Mouse (Mus musculus) hindbrain, embryonic 16.5 days (tissue): ENCODE results near the gene Cmc2. TPM values are rescaled to one million over a fixed set of nuclear protein-coding genes. Genes with fewer than 3 reads are reported as not detected.

ENCODE experiments used
- ATAC-seq: fragments of 200-750 bp; cut with Nextera tagmentation; 2 replicates; pipeline ENCODE4 v1.8.0; 2017; ENCODE audit warnings: moderate TSS enrichment, moderate library complexity
- H3K27ac ChIP-seq: fragments of 300-500 bp; sonication (generic); 2 replicates; pipeline ENCODE4 v1.5.1; 2014; ENCODE audit warnings: low read depth, mild to moderate bottlenecking, control low read depth, low read length, moderate library complexity
- H3K27me3 ChIP-seq: fragments of 300-500 bp; sonication (generic); replicated peaks from 2 replicates; pipeline ENCODE4 v1.6.1; 2014; ENCODE audit warnings: low read length; ENCODE audit not compliant: control insufficient read depth, insufficient read depth
- H3K36me3 ChIP-seq: fragments of 300-500 bp; sonication (generic); 2 replicates; pipeline ENCODE4 v1.6.1; 2014; ENCODE audit warnings: mild to moderate bottlenecking, low read length, moderate library complexity, mixed read lengths; ENCODE audit not compliant: control insufficient read depth, insufficient read depth
- H3K4me1 ChIP-seq: fragments of 300-500 bp; sonication (generic); 2 replicates; pipeline ENCODE4 v1.6.1; 2014; ENCODE audit warnings: low read depth, low read length; ENCODE audit not compliant: control insufficient read depth, insufficient read depth
- H3K4me2 ChIP-seq: fragments of 300-500 bp; sonication (generic); 2 replicates; pipeline ENCODE4 v1.6.1; 2014; ENCODE audit warnings: mild to moderate bottlenecking, low read length, control low read depth, moderate library complexity
- H3K4me3 ChIP-seq: fragments of 300-500 bp; sonication (generic); 2 replicates; pipeline ENCODE4 v1.5.1; 2014; ENCODE audit warnings: mild to moderate bottlenecking, low read length, control low read depth, moderate library complexity
- H3K9ac ChIP-seq: fragments of 300-500 bp; sonication (generic); 2 replicates; pipeline ENCODE4 v1.6.1; 2014; ENCODE audit warnings: low read depth, mild to moderate bottlenecking, control low read depth, low read length, moderate library complexity
- H3K9me3 ChIP-seq: fragments of 300-500 bp; sonication (generic); 2 replicates; pipeline ENCODE4 v1.6.1; 2014; ENCODE audit warnings: mild to moderate bottlenecking, low read length, moderate library complexity; ENCODE audit not compliant: control insufficient read depth
- WGBS: fragments of 180-500 bp; shearing (Covaris S2); extraction: QIAGEN DNeasy Blood & Tissue Kit; methylation state at CpG from one replicate; pipeline ENCODE4 v1.1.7; 2014; 5-methylcytosine and 5-hydroxymethylcytosine counted together
- polyA plus RNA-seq: library from polyadenylated mRNA; unstranded; fragments of >200 nt; fragmentation: Nextera tagmentation; extraction: Ambion mirVana; gene quantifications from 2 replicates; pipeline ENCODE4 v1.2.1, GENCODE M21; 2015

Cmc2 gene
- polyA plus RNA-seq, 1 experiment from 2014 or later = 37.2 TPM

- Histone ChIP-seq H3K9ac (no peak overlapping the region), H3K9me3 (no peaks in the 10 kb centered on the region), H3K27ac (no peak overlapping the region), H3K4me2 (no peak overlapping the region), H3K36me3 (no peaks in the 10 kb centered on the region), H3K27me3 (no peaks in the 10 kb centered on the region), H3K4me3 (no peak overlapping the region), H3K4me1 (peaks cover 4% of the 10 kb centered on the region)
- 67% methylated on average over 9 of the region's 9 CpGs for WGBS
- no peak for ATAC-seq
Measured at GRCm38 (mm10) chr8:116867321-116867720, 53.9 kb downstream of the Cmc2 start.

- Histone ChIP-seq H3K4me1 (peaks cover 4% of the 10 kb centered on the region), H3K4me2 (no peak overlapping the region), H3K4me3 (no peak overlapping the region), H3K27me3 (no peaks in the 10 kb centered on the region), H3K9ac (no peak overlapping the region), H3K36me3 (no peaks in the 10 kb centered on the region), H3K27ac (no peak overlapping the region), H3K9me3 (no peaks in the 10 kb centered on the region)
- ATAC-seq = no peak
- whole genome bisulfite sequencing = 65% methylated on average over 13 of the region's 13 CpGs
Measured at GRCm38 (mm10) chr8:116866118-116866903, 54.9 kb downstream of the Cmc2 start.

DNA sequence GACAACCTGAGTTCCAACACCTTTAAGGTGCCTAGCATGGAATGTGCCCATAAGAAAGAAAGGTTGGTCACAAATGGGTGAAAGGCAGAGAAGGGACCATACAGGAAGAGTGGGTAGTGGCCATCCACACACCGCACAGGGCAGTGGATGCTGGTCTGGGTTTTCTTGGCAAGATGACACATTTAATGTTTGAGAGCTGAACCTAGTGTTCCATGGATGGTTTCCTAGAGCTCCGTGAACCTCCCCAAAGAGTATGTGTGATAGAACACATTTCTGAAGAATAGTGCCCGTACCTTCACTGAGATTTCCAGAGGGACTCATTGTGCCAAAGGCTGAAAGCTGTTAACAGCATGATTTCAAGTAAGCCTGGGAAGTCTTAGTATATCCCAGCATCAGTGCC is 56.7 kb downstream of the Cmc2 start:
- Histone ChIP-seq H3K27ac (no peak overlapping the region), H3K9me3 (no peaks in the 10 kb centered on the region), H3K9ac (no peak overlapping the region), H3K27me3 (no peaks in the 10 kb centered on the region), H3K36me3 (no peaks in the 10 kb centered on the region), H3K4me3 (no peak overlapping the region), H3K4me1 (peaks cover 4% of the 10 kb centered on the region), H3K4me2 (no peak overlapping the region)
- WGBS = 81% methylated on average over 3 of the region's 3 CpGs
- ATAC-seq = no peak

DNA sequence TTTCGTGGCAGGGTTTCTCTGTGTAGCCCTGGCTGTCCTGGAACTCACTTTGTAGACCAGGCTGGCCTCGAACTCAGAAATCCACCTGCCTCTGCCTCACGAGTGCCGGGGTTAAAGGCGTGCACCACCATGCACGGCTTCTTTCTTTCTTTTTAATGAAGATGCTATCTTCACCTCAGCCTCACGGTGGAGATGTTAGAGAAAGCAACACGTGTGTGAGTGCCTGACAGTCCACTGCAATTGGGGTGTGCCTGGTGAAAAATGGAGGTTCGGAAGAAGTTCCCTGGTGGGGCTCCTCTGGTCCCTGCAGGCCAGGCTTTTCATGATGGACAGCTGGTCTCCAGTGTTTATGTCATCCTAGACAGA is 57.2 kb downstream of the Cmc2 start:
- Histone ChIP-seq H3K4me1 (peaks cover 4% of the 10 kb centered on the region), H3K9me3 (no peaks in the 10 kb centered on the region), H3K4me3 (no peak overlapping the region), H3K9ac (no peak overlapping the region), H3K36me3 (no peaks in the 10 kb centered on the region), H3K4me2 (no peak overlapping the region), H3K27ac (no peak overlapping the region), H3K27me3 (no peaks in the 10 kb centered on the region)
- no peak for ATAC-seq
- WGBS = 57% methylated on average over 9 of the region's 9 CpGs

- H3K27ac ChIP-seq = peak overlapping the region; percentile 9; the same call in 1 of the 2 replicates
- peak overlapping the region; percentile 65 for H3K4me2 ChIP-seq
- H3K27me3 ChIP-seq = no peaks in the 10 kb centered on the region
- H3K9ac ChIP-seq = peak overlapping the region; percentile 57
- H3K9me3 ChIP-seq = no peaks in the 10 kb centered on the region
- WGBS = 5% methylated on average over 30 of the region's 30 CpGs
- peaks cover 4% of the 10 kb centered on the region for H3K4me1 ChIP-seq
- peak overlapping the region; percentile 37 for H3K4me3 ChIP-seq
- H3K36me3 ChIP-seq = no peaks in the 10 kb centered on the region
- ATAC-seq = peak; percentile 85
Measured at GRCm38 (mm10) chr8:116863357-116864021, 57.8 kb downstream of the Cmc2 start.

DNA sequence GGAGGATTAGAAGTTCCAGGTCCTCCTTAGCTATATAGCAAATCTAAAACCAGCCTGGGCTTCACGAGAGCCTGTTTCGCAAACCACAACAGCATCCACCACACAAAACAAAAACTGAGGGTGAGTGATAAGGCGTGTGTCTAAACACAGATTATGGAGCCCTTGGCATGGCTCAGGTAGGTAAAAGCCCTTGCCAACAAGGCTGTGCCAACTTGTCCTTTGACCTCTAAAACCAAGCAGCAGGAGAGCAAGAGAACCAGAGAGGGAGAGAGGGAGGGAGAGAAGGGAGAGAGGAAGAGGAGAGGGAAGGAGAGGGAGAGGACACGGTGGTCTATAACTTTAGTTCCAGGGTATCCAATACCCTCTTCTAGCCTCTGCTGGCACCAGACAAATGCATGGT is 59.1 kb downstream of the Cmc2 start:
- Histone ChIP-seq H3K36me3 (no peaks in the 10 kb centered on the region), H3K9ac (no peak overlapping the region), H3K27me3 (no peaks in the 10 kb centered on the region), H3K4me1 (peaks cover 4% of the 10 kb centered on the region), H3K4me2 (no peak overlapping the region), H3K4me3 (no peak overlapping the region), H3K9me3 (peaks cover 4% of the 10 kb centered on the region; the same call in 1 of the 2 replicates), H3K27ac (no peak overlapping the region)
- no peak for ATAC-seq
- 83% methylated on average over 4 of the region's 4 CpGs for WGBS

DNA sequence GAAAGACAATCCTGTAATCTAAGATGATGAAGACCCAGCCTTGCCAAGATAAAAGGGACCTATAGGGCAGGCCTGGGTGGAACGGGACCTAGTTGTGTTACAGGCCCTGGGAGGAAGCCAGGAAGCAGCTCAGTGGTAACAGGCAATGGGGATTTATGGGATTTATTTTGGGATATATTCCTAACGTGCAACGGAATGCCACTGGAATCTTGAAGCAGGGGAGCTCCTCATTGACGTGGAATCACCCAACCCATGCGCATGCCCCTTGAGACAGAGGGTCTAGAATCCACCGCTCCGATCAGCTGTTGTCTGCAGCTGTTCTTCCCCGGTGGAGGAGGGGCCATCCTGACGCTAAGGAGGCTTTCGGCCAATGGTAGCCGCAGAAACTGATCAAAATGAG is 69.2 kb downstream of the Cmc2 start:
- no peaks in the 10 kb centered on the region for H3K36me3 ChIP-seq
- no peaks in the 10 kb centered on the region for H3K27me3 ChIP-seq
- 87% methylated on average over 11 of the region's 11 CpGs for whole genome bisulfite sequencing
- no peak for ATAC-seq
- no peak overlapping the region for H3K9ac ChIP-seq
- no peak overlapping the region for H3K27ac ChIP-seq
- H3K4me1 ChIP-seq = no peaks in the 10 kb centered on the region
- peaks cover 5% of the 10 kb centered on the region for H3K9me3 ChIP-seq
- no peak overlapping the region for H3K4me2 ChIP-seq
- H3K4me3 ChIP-seq = no peak overlapping the region

- Histone ChIP-seq H3K27me3 (no peaks in the 10 kb centered on the region), H3K27ac (no peak overlapping the region), H3K36me3 (no peaks in the 10 kb centered on the region), H3K4me2 (no peak overlapping the region), H3K9ac (no peak overlapping the region), H3K9me3 (peaks cover 5% of the 10 kb centered on the region), H3K4me3 (no peak overlapping the region), H3K4me1 (no peaks in the 10 kb centered on the region)
- WGBS = 89% methylated on average over 3 of the region's 3 CpGs
- no peak for ATAC-seq
Measured at GRCm38 (mm10) chr8:116848042-116848441, 73.2 kb downstream of the Cmc2 start.

DNA sequence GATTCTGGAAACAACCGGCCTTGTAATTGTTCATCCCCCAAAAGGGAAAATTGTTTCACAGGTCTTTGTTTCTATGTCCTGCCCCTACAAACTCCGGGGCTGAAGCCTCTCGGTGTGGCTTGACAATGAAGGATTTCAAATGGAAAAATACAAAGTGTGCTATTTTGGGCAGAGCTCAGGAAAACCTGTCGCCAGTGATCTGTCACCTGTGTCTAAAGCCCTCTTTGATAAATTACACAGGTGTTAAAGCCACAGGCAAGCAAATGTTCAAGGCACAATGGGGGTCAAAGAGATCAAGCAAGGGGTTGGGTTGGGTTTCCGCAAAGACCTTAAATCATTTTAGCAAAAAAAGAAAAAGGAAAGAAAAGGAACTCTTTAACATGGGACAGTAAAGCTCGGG is 78.6 kb downstream of the Cmc2 start:
- H3K4me3 ChIP-seq = no peak overlapping the region
- WGBS = 83% methylated on average over 6 of the region's 6 CpGs
- H3K9ac ChIP-seq = no peak overlapping the region
- H3K36me3 ChIP-seq = no peaks in the 10 kb centered on the region
- no peaks in the 10 kb centered on the region for H3K9me3 ChIP-seq
- no peak for ATAC-seq
- H3K27me3 ChIP-seq = no peaks in the 10 kb centered on the region
- peaks cover 2% of the 10 kb centered on the region; the same call in 1 of the 2 replicates for H3K4me1 ChIP-seq
- H3K27ac ChIP-seq = no peak overlapping the region
- no peak overlapping the region for H3K4me2 ChIP-seq
